Mouse (Mus musculus) gonadal fat pad, adult 2 months (tissue): Measurements from ENCODE around the gene Dedd2. TPM values are rescaled to one million over a fixed set of nuclear protein-coding genes. Genes with fewer than 3 reads are reported as not detected.

Experiments
- DNase-seq: peaks from one replicate; pipeline ENCODE4 v3.0.0-alpha.2; 2012; ENCODE audit warnings: low read depth
- polyA plus RNA-seq: library from polyadenylated mRNA; depleted of rRNA; stranded (reverse); fragments of >200 nt; gene quantifications from 2 replicates; pipeline ENCODE4 v1.2.3, GENCODE M21; 2012

Gene Dedd2
- polyA plus RNA-seq, 1 experiment = 21.9 TPM

GRCm38 (mm10) chr7:25218705-25219415 lies 1.6 kb downstream of the Dedd2 start:
- DNase-seq = no peak

DNA sequence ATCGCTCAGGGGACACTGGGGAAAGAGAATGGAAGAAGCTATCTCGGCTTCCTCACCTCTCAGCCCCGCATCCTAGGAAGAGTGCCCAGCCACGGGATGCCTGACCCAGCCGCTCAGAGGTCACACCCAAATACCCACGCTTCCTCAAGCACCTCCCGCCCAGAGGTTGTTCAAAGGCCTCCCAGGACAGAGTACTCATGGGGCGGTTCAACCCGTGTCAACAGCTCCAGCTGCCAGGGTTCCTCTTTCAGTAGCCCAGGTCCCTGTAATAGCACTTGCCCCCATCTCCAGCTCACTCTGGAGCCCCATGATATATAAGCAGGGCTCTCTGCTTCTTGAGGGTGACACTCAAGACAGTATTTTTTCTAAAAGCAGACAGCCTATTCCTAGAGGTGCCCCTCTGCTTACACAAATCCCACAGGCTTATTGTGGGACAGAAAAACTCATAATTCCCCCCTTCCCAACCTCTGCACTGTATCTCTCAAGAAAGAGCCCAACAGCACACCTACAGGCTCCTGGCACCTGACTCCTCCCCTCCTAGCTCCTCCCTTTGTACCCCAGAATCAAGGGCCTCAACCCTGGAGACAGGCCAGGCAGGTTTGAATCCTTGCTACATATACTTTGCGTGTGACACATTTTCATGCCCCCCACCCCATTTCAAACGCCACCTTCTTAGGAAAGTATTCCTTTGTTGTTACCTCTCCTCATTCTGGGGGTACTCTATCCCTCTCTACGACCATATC lies 2.6 kb downstream of the Dedd2 start:
- DNase-seq = no peak

DNA sequence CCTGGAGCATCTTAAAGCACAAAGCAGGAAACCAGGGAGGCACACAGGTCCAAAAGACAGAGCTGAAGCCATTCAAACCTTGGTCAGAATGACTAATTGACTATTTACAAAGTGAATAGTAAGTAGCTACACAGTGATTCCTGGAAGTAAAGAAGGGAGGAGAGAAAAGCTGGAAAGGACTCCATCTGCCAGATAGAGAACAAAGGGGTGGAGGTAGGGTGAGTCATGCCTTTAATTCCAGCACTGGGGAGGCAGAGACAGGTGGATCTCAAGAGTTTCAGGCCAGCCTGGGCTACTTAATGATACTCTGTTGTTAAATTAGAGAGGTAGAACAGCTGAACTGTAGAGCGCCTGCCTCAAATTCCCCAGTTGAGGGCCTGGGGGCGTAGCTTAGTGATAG lies 6.2 kb downstream of the Dedd2 start:
- DNase-seq = no peak

GRCm38 (mm10) chr7:25213099-25213498 lies 7.3 kb downstream of the Dedd2 start:
- no peak for DNase-seq

GRCm38 (mm10) chr7:25210482-25210881 lies 9.9 kb downstream of the Dedd2 start:
- no peak for DNase-seq

DNA sequence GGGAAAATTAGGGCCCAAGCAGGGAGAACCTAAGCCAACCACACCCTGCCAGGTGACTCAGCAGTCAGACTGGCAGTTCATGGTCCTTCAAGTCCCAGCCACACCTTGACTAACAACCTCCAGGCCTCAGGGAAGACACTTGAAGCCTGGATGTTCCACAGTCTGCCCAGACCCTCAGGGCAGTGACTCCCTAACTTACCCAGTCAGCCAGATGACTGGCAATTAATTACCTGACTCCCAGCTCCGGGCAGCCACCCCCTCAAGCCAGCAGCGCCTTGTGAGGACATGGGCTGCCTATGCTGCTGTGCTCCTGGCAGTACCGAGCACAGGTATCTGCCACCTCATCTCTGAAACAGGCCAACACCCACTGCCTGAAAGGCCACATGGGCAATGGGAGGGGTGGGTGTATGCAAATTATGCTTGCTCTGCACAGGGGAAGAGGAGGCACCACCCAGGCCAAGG lies 11.2 kb downstream of the Dedd2 start:
- DNase-seq = no peak

DNA sequence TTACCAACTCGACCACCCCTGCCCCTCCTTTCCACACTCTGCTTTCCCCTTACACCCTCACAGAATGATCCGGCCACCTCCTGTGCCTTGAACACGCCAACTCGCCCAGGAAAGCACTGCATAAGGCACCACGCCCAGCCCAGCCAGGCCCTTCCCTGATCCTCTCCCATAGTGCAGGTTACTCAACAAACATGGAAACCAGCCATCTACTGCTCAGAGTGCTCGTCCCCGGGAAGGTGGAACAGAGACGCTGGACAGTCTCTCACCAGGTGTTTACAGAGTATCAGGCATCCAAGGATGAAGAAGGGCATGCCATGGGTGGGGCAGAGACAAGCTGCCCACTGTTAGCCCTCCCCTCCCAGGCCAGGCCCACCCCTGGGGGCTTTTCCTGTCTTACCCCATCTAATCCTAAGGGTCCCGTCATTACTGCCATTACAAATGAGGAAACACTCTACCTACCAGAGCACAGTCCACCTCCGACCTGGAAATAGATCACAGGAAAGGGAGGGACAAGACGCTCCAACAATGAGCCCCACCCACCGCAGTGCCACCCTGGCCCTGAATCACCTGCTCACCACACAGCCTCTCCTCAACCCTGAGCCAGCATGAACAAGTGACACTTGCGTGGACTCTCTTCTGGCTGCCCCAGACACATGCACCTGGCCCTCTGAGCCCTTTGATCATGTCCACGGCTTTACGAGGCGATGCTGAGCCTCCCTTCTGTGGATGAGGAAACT lies 14.2 kb downstream of the Dedd2 start:
- no peak for DNase-seq

GRCm38 (mm10) chr7:25205355-25206093 lies 14.9 kb downstream of the Dedd2 start:
- no peak for DNase-seq

GRCm38 (mm10) chr7:25203624-25204023 lies 16.8 kb downstream of the Dedd2 start:
- no peak for DNase-seq

GRCm38 (mm10) chr7:25197384-25198018 lies 22.9 kb downstream of the Dedd2 start:
- DNase-seq = no peak

DNA sequence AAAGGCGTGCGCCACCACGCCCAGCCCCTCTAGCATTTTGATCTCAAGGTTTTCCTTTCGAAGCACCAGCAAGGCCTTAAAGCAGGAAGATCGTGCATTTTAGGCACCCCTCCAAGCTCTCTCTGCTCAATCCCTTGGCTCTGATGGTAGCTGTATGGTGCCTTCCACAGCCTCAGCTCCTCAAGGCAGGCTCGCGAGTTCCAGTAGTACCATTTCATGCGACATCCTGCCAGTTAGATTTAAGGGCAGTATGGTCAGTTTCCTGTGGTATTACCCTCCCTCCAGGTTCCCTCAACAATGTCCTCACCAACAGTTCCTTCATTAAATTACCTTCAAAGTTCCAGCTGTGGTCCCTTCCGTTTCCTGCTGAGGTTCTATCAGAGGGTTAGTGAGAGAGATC lies 24.3 kb downstream of the Dedd2 start:
- no peak for DNase-seq

DNA sequence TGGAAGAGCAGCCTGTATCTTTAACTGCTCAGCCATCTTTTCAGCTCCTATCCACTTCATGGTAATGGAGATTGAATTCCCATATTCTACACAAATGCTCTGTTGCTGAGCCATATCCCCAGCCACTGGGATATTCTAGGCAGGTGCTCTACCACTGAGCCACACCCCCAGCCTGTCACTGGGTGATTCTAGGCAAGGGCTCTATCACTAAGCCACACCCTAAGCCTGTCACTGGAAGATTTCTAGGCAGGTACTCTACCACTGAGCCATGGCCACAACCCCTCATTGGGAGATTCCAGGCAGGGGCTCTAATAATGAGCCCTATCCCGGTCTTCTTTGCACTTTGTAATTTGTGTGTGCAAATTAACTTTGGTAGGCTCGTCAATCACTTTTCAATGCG lies 25.3 kb downstream of the Dedd2 start:
- no peak for DNase-seq

DNA sequence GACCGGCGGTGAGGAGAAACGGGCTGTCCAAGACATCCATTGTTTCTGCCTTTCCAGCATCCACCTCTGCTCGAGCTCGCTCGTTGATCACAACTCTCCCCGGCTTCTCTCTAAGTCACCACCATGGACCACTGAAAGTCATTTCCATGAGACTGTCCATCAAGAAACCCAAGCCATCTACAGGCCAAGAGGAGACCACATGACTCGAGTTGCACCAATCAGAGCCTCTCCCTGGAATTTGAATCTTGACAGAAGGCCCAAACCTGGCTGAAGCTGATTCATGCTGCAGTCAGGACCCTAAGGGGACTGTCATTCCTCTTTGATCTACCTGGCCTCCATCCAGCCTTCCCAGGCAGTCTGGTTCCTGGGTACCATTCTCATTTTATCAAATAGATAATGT lies 28.3 kb downstream of the Dedd2 start:
- no peak for DNase-seq

- DNase-seq = no peak
Measured at GRCm38 (mm10) chr7:25190806-25191205, 29.6 kb downstream of the Dedd2 start.

DNA sequence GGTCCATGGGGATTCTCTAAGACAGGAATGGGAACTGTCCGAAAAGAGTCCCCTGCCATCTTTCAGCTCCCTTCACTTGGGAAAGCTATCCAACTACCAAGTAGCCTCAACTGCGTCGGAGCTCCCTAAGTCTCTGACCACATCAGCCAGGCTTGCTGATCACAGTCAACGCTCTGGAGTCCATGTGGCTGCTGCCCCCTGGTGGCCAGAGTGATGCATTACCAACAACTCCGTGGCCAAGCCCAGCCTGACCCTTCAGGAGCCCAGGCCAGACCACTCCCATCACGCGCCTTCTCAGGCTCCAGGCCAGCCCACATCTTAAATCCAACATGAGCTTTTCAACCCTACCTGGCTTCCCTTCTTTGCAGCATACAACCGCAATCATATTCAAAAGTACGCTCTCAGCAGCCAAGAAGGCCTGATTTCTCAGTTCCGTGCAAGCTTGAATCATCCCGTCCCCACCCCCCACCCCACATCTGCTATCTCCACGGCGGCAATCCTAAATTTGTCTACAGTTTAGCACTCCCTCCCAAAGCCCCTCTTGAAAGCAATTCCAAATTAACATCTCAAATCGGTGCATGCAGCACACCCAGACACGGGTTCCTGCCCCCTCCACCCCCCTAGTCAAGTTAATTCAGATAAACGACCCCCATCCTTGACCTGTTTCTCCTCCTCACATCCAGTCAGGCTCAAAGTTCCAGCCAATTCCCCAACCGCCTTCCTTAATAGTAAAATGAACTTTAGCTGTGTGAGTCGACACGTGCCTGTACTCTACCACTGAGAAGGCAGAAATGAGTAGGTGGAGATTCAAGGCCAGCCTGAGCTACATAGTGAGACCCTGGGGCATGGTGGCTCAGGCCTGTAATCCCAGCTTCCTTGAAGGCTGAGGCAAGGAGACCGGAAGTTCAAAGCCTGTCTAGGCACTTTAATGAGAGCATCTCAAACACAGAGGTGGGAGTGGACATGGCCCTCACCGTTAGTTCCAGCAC lies 32.5 kb downstream of the Dedd2 start:
- DNase-seq = no peak

DNA sequence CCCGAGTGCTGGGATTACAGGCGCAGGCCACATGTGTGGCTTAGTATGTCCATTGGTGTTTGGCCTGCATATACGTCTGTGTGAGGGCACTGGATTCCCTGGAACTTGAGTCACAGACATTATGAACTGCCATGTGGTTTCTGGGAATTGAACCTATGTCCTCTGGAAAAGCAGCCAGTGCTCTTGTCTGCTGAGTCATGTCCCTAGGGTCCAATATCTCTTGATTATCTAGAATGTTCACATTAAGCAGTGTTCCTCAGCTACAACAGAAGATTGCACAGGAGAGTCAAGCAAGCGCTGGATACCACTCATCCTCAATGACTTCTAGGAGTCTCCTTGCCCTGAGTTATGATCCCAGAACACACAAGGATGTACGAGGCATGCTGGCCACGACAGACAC lies 36.3 kb downstream of the Dedd2 start:
- DNase-seq = no peak

- no peak for DNase-seq
Measured at GRCm38 (mm10) chr7:25181814-25182213, 38.6 kb downstream of the Dedd2 start.

DNA sequence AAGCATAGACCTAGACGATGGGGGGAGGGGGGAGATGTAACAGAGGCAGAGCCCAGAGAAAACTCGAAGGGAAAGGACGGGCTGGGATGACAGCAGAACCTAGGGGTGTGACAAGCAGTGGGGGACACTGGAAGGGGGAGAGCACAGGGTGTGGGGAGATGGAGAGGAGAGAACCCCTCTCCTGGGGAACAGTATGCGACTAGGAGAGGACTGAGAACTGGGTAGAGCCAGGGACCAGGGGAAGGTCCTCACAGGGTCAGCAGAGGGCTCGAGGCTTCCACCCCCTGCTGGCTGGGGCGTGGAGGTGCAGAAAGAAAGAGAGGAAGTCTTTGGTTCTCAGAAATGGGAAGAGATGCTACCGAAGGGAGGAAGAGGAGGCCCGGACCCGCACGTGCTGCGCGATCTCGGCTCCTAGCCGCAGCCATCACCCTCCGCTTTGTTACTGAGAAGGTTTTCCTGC lies 39.1 kb downstream of the Dedd2 start:
- no peak for DNase-seq

GRCm38 (mm10) chr7:25180512-25180911 lies 39.9 kb downstream of the Dedd2 start:
- DNase-seq = no peak

DNA sequence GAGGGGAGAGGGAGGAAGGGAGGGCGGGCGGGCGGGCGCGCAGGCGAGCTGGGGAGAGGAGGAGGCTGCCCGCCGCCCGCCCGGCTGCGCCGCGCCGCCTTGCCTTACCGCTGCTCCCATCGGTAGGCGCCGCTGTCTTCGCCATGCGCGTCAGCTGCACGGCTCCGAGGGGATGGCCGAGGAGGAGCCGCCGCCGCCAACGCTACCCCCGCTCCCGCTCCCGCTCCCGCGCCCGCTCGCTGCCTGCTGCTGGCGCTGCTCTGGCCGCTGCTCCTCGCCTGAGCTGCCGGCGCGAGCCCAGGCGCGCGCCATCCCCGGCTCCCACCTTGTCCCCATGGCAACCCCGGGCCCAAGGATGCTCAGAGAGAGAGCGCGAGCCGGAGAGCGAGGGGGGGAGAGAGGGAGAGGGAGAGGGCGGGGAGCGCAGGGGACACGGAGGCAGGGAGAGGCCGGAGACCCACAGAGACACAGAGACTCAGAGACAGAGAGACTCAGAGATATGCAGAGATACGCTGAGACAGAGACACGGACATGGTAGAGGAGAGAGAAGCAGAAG lies 40.7 kb downstream of the Dedd2 start, which contains the start of gene Pou2f2:
TSS of gene Pou2f2 (minus strand) at position 121 of the 556 bp plus-strand sequence.
- no peak for DNase-seq
